Mouse (Mus musculus) limb, embryonic 10.5 days (tissue): ENCODE data around the gene Stk32b. TPM values are rescaled to one million over a fixed set of nuclear protein-coding genes. Genes with fewer than 3 reads are reported as not detected.

ENCODE experiments used
- DNase-seq: peaks from one replicate; pipeline ENCODE4 v3.0.0-alpha.2; 2017; ENCODE audit warnings: low spot score
- H3K27ac ChIP-seq: fragments of 300-500 bp; sonication (generic); 2 replicates; pipeline ENCODE4 v1.5.1; 2016; ENCODE audit warnings: mild to moderate bottlenecking
- H3K27me3 ChIP-seq: fragments of 300-500 bp; sonication (generic); 2 replicates; pipeline ENCODE4 v1.6.1; 2016; ENCODE audit warnings: low read depth, mild to moderate bottlenecking; ENCODE audit not compliant: poor library complexity, severe bottlenecking
- H3K36me3 ChIP-seq: fragments of 300-500 bp; sonication (generic); 2 replicates; pipeline ENCODE4 v1.6.1; 2016; ENCODE audit warnings: mild to moderate bottlenecking, moderate library complexity
- H3K4me1 ChIP-seq: fragments of 300-500 bp; sonication (generic); 2 replicates; pipeline ENCODE4 v1.6.1; 2016
- H3K4me3 ChIP-seq: fragments of 300-500 bp; sonication (generic); 2 replicates; pipeline ENCODE4 v1.5.1; 2016; ENCODE audit warnings: mild to moderate bottlenecking, moderate library complexity
- H3K9me3 ChIP-seq: fragments of 300-500 bp; sonication (generic); replicated peaks from 2 replicates; pipeline ENCODE4 v1.6.1; 2016; ENCODE audit warnings: mild to moderate bottlenecking
- WGBS: fragments of 180-500 bp; shearing (Covaris S2); methylation state at CpG from one replicate; pipeline ENCODE4 v1.1.7; 2016; 5-methylcytosine and 5-hydroxymethylcytosine counted together
- polyA plus RNA-seq: library from polyadenylated mRNA; unstranded; fragments of >200 nt; fragmentation: Nextera tagmentation; extraction: Ambion mirVana; gene quantifications from 2 replicates; pipeline ENCODE4 v1.2.1, GENCODE M21; 2016

The Stk32b gene
- polyA plus RNA-seq, 1 experiment from 2014 or later: 0.18 TPM

- Histone ChIP-seq H3K4me3 (no peak overlapping the region), H3K27me3 (no peaks in the 10 kb centered on the region), H3K9me3 (no peaks in the 10 kb centered on the region), H3K4me1 (no peaks in the 10 kb centered on the region), H3K36me3 (no peaks in the 10 kb centered on the region), H3K27ac (no peak overlapping the region)
- WGBS: 66% methylated on average over 6 of the region's 6 CpGs
- DNase-seq: peak; percentile 75
Observed at GRCm38 (mm10) chr5:37557274-37557815, 159.6 kb downstream of the Stk32b start.

GRCm38 (mm10) chr5:37554231-37554630 lies 162.7 kb downstream of the Stk32b start:
- WGBS: 88% methylated on average over 4 of the region's 4 CpGs
- no peak overlapping the region for H3K27ac ChIP-seq
- no peaks in the 10 kb centered on the region for H3K36me3 ChIP-seq
- no peaks in the 10 kb centered on the region for H3K9me3 ChIP-seq
- no peak overlapping the region for H3K4me3 ChIP-seq
- no peaks in the 10 kb centered on the region for H3K27me3 ChIP-seq
- no peak for DNase-seq
- H3K4me1 ChIP-seq: no peaks in the 10 kb centered on the region

DNA sequence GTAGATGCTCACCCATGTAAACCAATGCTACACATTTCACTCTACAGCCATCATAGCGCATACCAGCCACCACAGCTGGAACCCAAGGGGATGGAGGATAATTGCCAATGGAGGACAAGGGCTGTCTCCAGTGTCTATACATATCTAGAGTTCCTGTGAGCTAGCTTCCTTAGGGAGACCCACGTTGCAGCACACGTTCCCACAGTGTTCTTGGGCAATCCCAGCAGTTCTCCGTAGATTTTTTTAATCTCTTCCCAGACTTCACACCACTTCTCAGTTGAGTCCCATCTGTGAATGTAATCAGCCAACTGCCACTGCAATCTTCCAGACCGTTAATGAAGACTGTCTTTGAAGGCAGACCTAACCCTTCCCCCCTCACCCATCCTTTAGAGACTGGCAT lies 165.3 kb downstream of the Stk32b start:
- 81% methylated on average over 5 of the region's 5 CpGs for WGBS

GRCm38 (mm10) chr5:37535726-37536293 lies 181.2 kb downstream of the Stk32b start:
- 93% methylated on average over 4 of the region's 4 CpGs for WGBS
- H3K4me1 ChIP-seq: no peaks in the 10 kb centered on the region
- no peaks in the 10 kb centered on the region for H3K9me3 ChIP-seq
- no peaks in the 10 kb centered on the region for H3K27me3 ChIP-seq
- H3K4me3 ChIP-seq: no peak overlapping the region
- H3K36me3 ChIP-seq: no peaks in the 10 kb centered on the region
- H3K27ac ChIP-seq: no peak overlapping the region
- no peak for DNase-seq

More for the DNA sequence above, 165.3 kb downstream of the Stk32b start:
- Histone ChIP-seq H3K4me1 (no peaks in the 10 kb centered on the region), H3K4me3 (no peak overlapping the region), H3K27me3 (no peaks in the 10 kb centered on the region), H3K27ac (no peak overlapping the region), H3K36me3 (no peaks in the 10 kb centered on the region), H3K9me3 (no peaks in the 10 kb centered on the region)
- DNase-seq: no peak

GRCm38 (mm10) chr5:37535227-37535626 lies 181.7 kb downstream of the Stk32b start:
- Histone ChIP-seq H3K4me3 (no peak overlapping the region), H3K4me1 (no peaks in the 10 kb centered on the region), H3K27ac (no peak overlapping the region), H3K9me3 (no peaks in the 10 kb centered on the region), H3K27me3 (no peaks in the 10 kb centered on the region), H3K36me3 (no peaks in the 10 kb centered on the region)
- WGBS: 87% methylated on average over 5 of the region's 5 CpGs
- DNase-seq: no peak

DNA sequence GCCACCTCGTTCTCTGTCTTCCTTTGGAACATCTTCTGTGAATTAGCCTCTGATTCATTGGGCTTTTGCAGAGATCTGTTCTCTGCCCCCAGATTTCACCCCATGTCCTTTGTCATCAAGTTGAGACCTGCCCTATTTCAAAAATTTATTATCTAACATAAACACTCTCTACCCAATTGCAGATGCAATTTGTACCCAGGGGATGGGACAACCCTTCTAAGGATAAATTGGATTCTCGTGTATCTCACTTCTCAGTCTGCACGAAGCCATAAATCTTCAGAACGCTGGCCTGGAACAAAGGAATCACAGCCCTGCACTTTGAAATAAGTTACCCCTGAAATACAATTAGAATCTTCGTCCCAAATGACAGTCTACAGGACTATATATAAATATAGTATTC lies 191.6 kb downstream of the Stk32b start:
- DNase-seq: no peak
- Histone ChIP-seq H3K4me3 (no peak overlapping the region), H3K27ac (no peak overlapping the region), H3K36me3 (no peaks in the 10 kb centered on the region), H3K27me3 (no peaks in the 10 kb centered on the region), H3K9me3 (no peaks in the 10 kb centered on the region), H3K4me1 (no peaks in the 10 kb centered on the region)
- WGBS: 63% methylated on average over 5 of the region's 5 CpGs

- no peaks in the 10 kb centered on the region for H3K27me3 ChIP-seq
- no peak overlapping the region for H3K27ac ChIP-seq
- H3K4me3 ChIP-seq: no peak overlapping the region
- no peaks in the 10 kb centered on the region for H3K36me3 ChIP-seq
- no peaks in the 10 kb centered on the region for H3K4me1 ChIP-seq
- no peak for DNase-seq
- WGBS: 91% methylated on average over 3 of the region's 3 CpGs
- H3K9me3 ChIP-seq: no peaks in the 10 kb centered on the region
Observed at GRCm38 (mm10) chr5:37520441-37520840, 196.5 kb downstream of the Stk32b start.

DNA sequence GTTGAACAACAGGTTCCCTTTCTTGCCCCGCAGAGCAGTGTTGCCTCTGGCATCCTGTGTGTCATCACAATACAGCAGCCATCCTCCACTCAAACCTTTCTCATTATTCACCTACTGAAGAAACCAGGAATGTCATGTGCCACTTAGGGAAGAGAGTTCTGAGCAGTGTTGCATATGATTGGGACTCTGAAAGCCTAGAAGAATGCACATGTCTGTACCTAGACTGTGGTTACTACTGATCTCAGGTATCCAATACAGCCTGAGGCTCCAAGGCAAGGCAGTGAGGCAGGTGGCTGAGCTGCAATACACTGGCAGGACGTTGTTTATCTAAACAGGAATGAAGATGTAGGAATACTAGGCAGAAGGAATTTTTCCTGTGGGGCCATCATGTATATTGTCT lies 204.5 kb downstream of the Stk32b start:
- no peak for DNase-seq
- H3K36me3 ChIP-seq: no peaks in the 10 kb centered on the region
- peaks cover 4% of the 10 kb centered on the region; the same call in 1 of the 2 replicates for H3K4me1 ChIP-seq
- no peak overlapping the region for H3K27ac ChIP-seq
- H3K4me3 ChIP-seq: no peak overlapping the region
- WGBS: 50% methylated on average over 2 of the region's 2 CpGs
- no peaks in the 10 kb centered on the region for H3K9me3 ChIP-seq
- no peaks in the 10 kb centered on the region for H3K27me3 ChIP-seq

DNA sequence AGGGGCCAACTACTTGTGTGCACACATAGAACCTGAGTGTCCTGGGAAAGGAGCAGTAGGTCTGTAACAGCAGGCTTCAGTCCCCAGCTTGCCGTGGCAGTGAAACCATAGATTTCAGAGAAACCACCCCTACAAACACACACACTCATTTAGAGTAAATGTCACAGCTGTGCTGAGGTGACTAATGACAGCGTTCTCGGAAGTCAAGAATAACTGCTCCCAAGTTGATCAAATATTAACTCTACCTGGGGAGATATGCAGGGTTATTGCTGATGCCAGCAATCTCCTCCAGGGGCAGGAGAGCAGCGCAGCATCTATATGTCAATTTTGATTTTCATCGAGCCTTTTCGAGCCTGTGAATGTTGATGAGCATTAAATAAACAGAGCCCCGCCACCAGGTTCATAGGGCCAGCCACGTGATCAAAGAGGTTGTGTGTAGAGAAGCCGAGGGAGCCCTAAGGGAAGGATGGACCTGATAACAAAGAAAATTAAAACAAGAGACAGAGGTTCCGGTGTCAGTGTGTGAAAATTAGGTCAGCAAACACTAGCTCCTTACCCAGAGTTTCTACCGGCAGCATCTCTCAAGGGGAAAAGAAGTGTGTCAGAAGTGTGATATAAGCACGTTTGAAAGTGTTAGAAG lies 210.0 kb downstream of the Stk32b start:
- H3K27ac ChIP-seq: no peak overlapping the region
- no peak for DNase-seq
- no peak overlapping the region for H3K4me3 ChIP-seq
- H3K9me3 ChIP-seq: no peaks in the 10 kb centered on the region
- no peaks in the 10 kb centered on the region for H3K36me3 ChIP-seq
- no peaks in the 10 kb centered on the region for H3K27me3 ChIP-seq
- WGBS: 81% methylated on average over 12 of the region's 12 CpGs
- H3K4me1 ChIP-seq: no peaks in the 10 kb centered on the region

GRCm38 (mm10) chr5:37494984-37495476 lies 221.9 kb downstream of the Stk32b start:
- Histone ChIP-seq H3K36me3 (no peaks in the 10 kb centered on the region), H3K27me3 (no peaks in the 10 kb centered on the region), H3K27ac (no peak overlapping the region), H3K9me3 (no peaks in the 10 kb centered on the region), H3K4me3 (no peak overlapping the region), H3K4me1 (no peaks in the 10 kb centered on the region)
- WGBS: 91% methylated on average over 3 of the region's 3 CpGs
- no peak for DNase-seq

DNA sequence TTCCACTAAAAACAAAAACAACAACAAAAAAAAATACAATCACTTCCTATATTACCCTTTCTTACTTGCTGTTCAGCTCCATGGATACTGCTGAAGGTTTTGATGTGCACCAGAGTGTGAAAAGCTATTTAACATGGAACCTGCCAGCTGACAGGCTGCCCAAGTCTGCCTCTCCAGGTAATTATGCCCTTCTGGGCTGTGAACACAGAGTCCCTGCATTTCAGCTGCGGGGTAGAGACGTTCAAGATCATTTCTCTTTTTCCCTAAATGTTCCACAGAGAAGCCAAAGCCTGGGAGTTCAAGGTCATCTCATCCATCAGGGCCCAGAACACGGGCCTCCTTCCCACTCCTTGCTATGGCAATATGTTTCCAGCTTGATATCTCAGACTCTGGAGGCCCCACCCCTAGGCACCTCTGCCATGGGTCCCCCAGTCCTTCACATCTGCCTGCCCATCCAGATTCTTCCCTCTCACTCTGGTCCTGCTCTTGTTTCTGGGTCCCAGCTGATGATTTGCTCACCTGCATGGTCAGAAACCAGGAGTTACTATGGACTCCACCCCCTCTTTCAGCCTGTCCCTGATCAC lies 244.9 kb downstream of the Stk32b start:
- Histone ChIP-seq H3K27me3 (no peaks in the 10 kb centered on the region), H3K4me3 (no peak overlapping the region), H3K27ac (no peak overlapping the region), H3K4me1 (0 out of 2 replicates have a peak, but pooled peaks cover 3% of the 10 kb centered on the region), H3K9me3 (no peaks in the 10 kb centered on the region), H3K36me3 (no peaks in the 10 kb centered on the region)
- no peak for DNase-seq
- 79% methylated on average over 3 of the region's 3 CpGs for WGBS

DNA sequence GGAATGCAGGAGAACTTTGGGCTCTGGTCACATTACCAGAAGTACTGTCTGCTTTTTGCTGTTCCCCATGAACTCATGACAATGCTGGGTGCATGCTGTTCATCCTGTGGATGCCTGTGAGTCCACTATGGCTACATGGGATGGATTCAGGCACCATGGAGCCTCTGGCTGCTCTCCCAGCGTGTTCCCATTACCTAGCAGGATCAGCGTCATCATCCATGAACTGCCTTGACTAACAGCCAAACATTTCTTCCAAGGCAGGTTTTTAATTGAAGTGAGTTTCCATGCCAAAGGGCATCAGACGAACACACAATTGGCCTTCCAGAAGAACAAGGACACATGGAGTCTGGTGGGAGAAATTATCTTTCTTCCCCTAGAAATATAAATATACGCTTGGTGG lies 245.4 kb downstream of the Stk32b start:
- Histone ChIP-seq H3K4me1 (0 out of 2 replicates have a peak, but pooled peaks cover 3% of the 10 kb centered on the region), H3K27me3 (no peaks in the 10 kb centered on the region), H3K9me3 (no peaks in the 10 kb centered on the region), H3K36me3 (no peaks in the 10 kb centered on the region), H3K4me3 (no peak overlapping the region), H3K27ac (no peak overlapping the region)
- WGBS: 86% methylated on average over 4 of the region's 4 CpGs
- no peak for DNase-seq

DNA sequence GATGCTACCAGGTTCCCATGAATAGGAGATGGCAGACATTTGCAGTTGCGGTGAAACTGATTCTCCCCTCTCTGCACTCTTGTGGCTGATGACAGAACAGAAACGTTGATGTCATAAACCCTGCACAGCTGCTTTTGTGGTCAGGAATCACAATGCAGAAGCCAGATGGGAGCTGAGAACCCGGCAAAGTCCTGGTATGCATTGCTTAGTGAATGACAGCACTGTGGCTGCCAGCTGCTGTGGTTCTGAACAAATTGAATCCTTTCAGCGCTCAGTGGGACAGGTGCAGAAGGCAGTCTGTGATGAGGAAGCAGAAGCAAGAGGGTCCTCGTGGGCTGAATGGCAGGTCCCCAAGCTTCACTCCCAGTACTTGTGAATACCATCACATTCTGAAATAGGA lies 247.9 kb downstream of the Stk32b start:
- Histone ChIP-seq H3K4me1 (0 out of 2 replicates have a peak, but pooled peaks cover 3% of the 10 kb centered on the region), H3K4me3 (no peak overlapping the region), H3K27me3 (no peaks in the 10 kb centered on the region), H3K27ac (no peak overlapping the region), H3K9me3 (no peaks in the 10 kb centered on the region), H3K36me3 (no peaks in the 10 kb centered on the region)
- WGBS: 79% methylated on average over 5 of the region's 5 CpGs
- no peak for DNase-seq
